Mouse (Mus musculus) heart, adult 2 months (tissue): ENCODE data around the gene Lrrc8d. TPM values are rescaled to one million over a fixed set of nuclear protein-coding genes. Genes with fewer than 3 reads are reported as not detected.

Experiments
- DNase-seq, 2 experiments: peaks; one replicate each; pipeline ENCODE4 v3.0.0; 2021
- H3K27ac ChIP-seq: fragments of 200-600 bp; 2 replicates; pipeline ENCODE4 v1.8.1; 2022
- H3K27me3 ChIP-seq: fragments of 200-500 bp; 2 replicates; pipeline ENCODE4 v1.6.1; 2012; ENCODE audit warnings: mild to moderate bottlenecking, low read length, inconsistent platforms, mixed read lengths; ENCODE audit not compliant: control insufficient read depth, insufficient read depth
- H3K36me3 ChIP-seq: fragments of 200-500 bp; 2 replicates; pipeline ENCODE4 v1.6.1; 2012; ENCODE audit warnings: low read length, inconsistent platforms; ENCODE audit not compliant: control insufficient read depth, insufficient read depth
- H3K4me1 ChIP-seq: fragments of 200-500 bp; 2 replicates; pipeline ENCODE4 v1.6.1; 2011; ENCODE audit warnings: low read length; ENCODE audit not compliant: control insufficient read depth, insufficient read depth
- H3K4me3 ChIP-seq: fragments of 200-600 bp; 2 replicates; pipeline ENCODE4 v1.8.1; 2022
- H3K79me2 ChIP-seq: fragments of 200-500 bp; replicated peaks from 2 replicates; pipeline ENCODE4 v1.6.1; 2012; ENCODE audit warnings: mild to moderate bottlenecking, inconsistent platforms, low read length, moderate library complexity, mixed read lengths; ENCODE audit not compliant: control insufficient read depth, insufficient read depth
- H3K9ac ChIP-seq: fragments of 200-500 bp; 2 replicates; pipeline ENCODE4 v1.6.1; 2012; ENCODE audit warnings: low read depth, mild to moderate bottlenecking, control low read depth, inconsistent platforms, low read length, mixed read lengths
- CTCF ChIP-seq: fragments of 200-600 bp; IDR thresholded peaks from 2 replicates; pipeline ENCODE4 v1.8.1; 2022; ENCODE audit warnings: antibody characterized with exemption, mild to moderate bottlenecking, moderate library complexity
- EP300 ChIP-seq: fragments of 200-500 bp; IDR thresholded peaks from 2 replicates; pipeline ENCODE4 v1.6.1; 2011; ENCODE audit warnings: low read depth, low read length, control low read depth; ENCODE audit not compliant: insufficient read depth
- POLR2A ChIP-seq: fragments of 200-500 bp; IDR thresholded peaks from 2 replicates; pipeline ENCODE4 v1.6.1; 2011; ENCODE audit warnings: mild to moderate bottlenecking, low read depth, low read length, control low read depth; ENCODE audit not compliant: insufficient read depth
- WGBS: fragments of 180-500 bp; shearing (Covaris S2); methylation state at CpG from one replicate; pipeline ENCODE4 v1.1.7; 2018; 5-methylcytosine and 5-hydroxymethylcytosine counted together
- intact Hi-C: fragments of 180-260 bp; cut with DNase I; formaldehyde crosslinking; loops from one replicate; pipeline ENCODE4 v1.15.1; 2025
- polyA plus RNA-seq: library from polyadenylated mRNA; depleted of rRNA; stranded (reverse); fragments of >200 nt; gene quantifications from 2 replicates; pipeline ENCODE4 v1.2.3, GENCODE M21; 2012
- total RNA-seq, 2 experiments: library from RNA; stranded (reverse); gene quantifications; 2 replicates each; pipeline ENCODE4 v1.2.3; 2021

The Lrrc8d gene
- total and polyA plus RNA-seq, 3 experiments, result 4.3 to 8.8 (median 8.0) TPM

GRCm38 (mm10) chr5:105736365-105736764, 36.6 kb downstream of the Lrrc8d start:
- intact Hi-C loops, result no loop called here
- H3K4me3 ChIP-seq, result no peak overlapping the region
- 90% methylated on average over 6 of the region's 6 CpGs for WGBS
- no peak for DNase-seq
- no peak overlapping the region for H3K27ac ChIP-seq
- no peaks in the 10 kb centered on the region for H3K36me3 ChIP-seq
- TF ChIP-seq CTCF (no peak), POLR2A (no peak), EP300 (no peak)
- H3K27me3 ChIP-seq, result no peaks in the 10 kb centered on the region
- no peak overlapping the region for H3K9ac ChIP-seq
- peaks cover 3% of the 10 kb centered on the region for H3K4me1 ChIP-seq
- H3K79me2 ChIP-seq, result no peaks in the 10 kb centered on the region

- Histone ChIP-seq H3K4me1 (peaks cover 4% of the 10 kb centered on the region), H3K36me3 (no peaks in the 10 kb centered on the region), H3K4me3 (no peak overlapping the region), H3K9ac (no peak overlapping the region), H3K79me2 (no peaks in the 10 kb centered on the region), H3K27me3 (no peaks in the 10 kb centered on the region), H3K27ac (no peak overlapping the region)
- intact Hi-C loops, result no loop called here
- TF ChIP-seq EP300 (no peak), CTCF (no peak), POLR2A (no peak)
- no peak for DNase-seq
- 50% methylated on average over 6 of the region's 6 CpGs for WGBS
Observed at GRCm38 (mm10) chr5:105737145-105737544, 37.4 kb downstream of the Lrrc8d start.

- H3K79me2 ChIP-seq, result no peaks in the 10 kb centered on the region
- no peak for DNase-seq
- H3K9ac ChIP-seq, result no peak overlapping the region
- intact Hi-C loops, result loop anchor here (2.0 kb wide), 1 partner anchor 38 kb away; no protein-coding TSS in a partner anchor
- H3K36me3 ChIP-seq, result no peaks in the 10 kb centered on the region
- H3K27ac ChIP-seq, result no peak overlapping the region
- H3K4me1 ChIP-seq, result peaks cover 14% of the 10 kb centered on the region
- TF ChIP-seq EP300 (no peak), CTCF (no peak), POLR2A (no peak)
- no peak overlapping the region for H3K4me3 ChIP-seq
- no peaks in the 10 kb centered on the region for H3K27me3 ChIP-seq
- WGBS, result 85% methylated on average over 7 of the region's 7 CpGs
Observed at GRCm38 (mm10) chr5:105740437-105740836, 40.7 kb downstream of the Lrrc8d start.

- intact Hi-C loops, result no loop called here
- DNase-seq, result no peak
- WGBS, result 59% methylated on average over 5 of the region's 5 CpGs
- no peaks in the 10 kb centered on the region for H3K79me2 ChIP-seq
- no peak overlapping the region for H3K9ac ChIP-seq
- H3K4me1 ChIP-seq, result peaks cover 20% of the 10 kb centered on the region
- TF ChIP-seq EP300, result no peak
- no peak for TF ChIP-seq CTCF
- no peak for TF ChIP-seq POLR2A
- no peak overlapping the region; the same call in 1 of the 2 replicates for H3K27ac ChIP-seq
- H3K36me3 ChIP-seq, result no peaks in the 10 kb centered on the region
- H3K27me3 ChIP-seq, result no peaks in the 10 kb centered on the region
- H3K4me3 ChIP-seq, result no peak overlapping the region
Observed at GRCm38 (mm10) chr5:105742641-105743040, 42.9 kb downstream of the Lrrc8d start.

GRCm38 (mm10) chr5:105745324-105745723, 45.6 kb downstream of the Lrrc8d start:
- Histone ChIP-seq H3K27ac (peak overlapping the region; percentile 71), H3K4me1 (peaks cover 20% of the 10 kb centered on the region), H3K4me3 (no peak overlapping the region), H3K9ac (no peak overlapping the region), H3K27me3 (no peaks in the 10 kb centered on the region), H3K36me3 (no peaks in the 10 kb centered on the region), H3K79me2 (no peaks in the 10 kb centered on the region)
- intact Hi-C loops, result no loop called here
- WGBS, result 38% methylated on average over 11 of the region's 11 CpGs
- DNase-seq, result no peak
- TF ChIP-seq CTCF (no peak), POLR2A (no peak), EP300 (no peak)

- intact Hi-C loops, result no loop called here
- no peaks in the 10 kb centered on the region for H3K79me2 ChIP-seq
Observed at GRCm38 (mm10) chr5:105745927-105746454, 46.2 kb downstream of the Lrrc8d start.

More at GRCm38 (mm10) chr5:105745927-105746454, 46.2 kb downstream of the Lrrc8d start:
- Histone ChIP-seq H3K4me3 (no peak overlapping the region), H3K27me3 (no peaks in the 10 kb centered on the region), H3K9ac (no peak overlapping the region), H3K27ac (peak overlapping the region; percentile 36; the same call in 1 of the 2 replicates), H3K4me1 (peaks cover 20% of the 10 kb centered on the region), H3K36me3 (no peaks in the 10 kb centered on the region)
- DNase-seq, result no peak
- WGBS, result 88% methylated on average over 5 of the region's 5 CpGs
- TF ChIP-seq EP300 (no peak), POLR2A (no peak), CTCF (no peak)
